Mouse (Mus musculus) CH12.LX (cell line): ENCODE measurements around the gene Bri3. TPM values are rescaled to one million over a fixed set of nuclear protein-coding genes. Genes with fewer than 3 reads are reported as not detected.

ENCODE experiments used
- DNase-seq: peaks from one replicate; pipeline ENCODE4 v3.0.0-alpha.2; 2013; ENCODE audit errors: extremely low read depth
- H3K27ac ChIP-seq: 2 replicates; pipeline ENCODE4 v1.5.1; 2012; ENCODE audit warnings: low read depth, mild to moderate bottlenecking, control low read depth, moderate library complexity; ENCODE audit not compliant: insufficient read depth
- H3K27me3 ChIP-seq: replicated peaks from 2 replicates; pipeline ENCODE3; 2012; ENCODE audit warnings: inconsistent platforms
- H3K36me3 ChIP-seq, 2 experiments: replicated peaks in 1 of 2; 2 replicates each; pipeline versions ENCODE3 to v1.6.1; 2012; ENCODE audit warnings: inconsistent platforms in 1 of 2, low read length in 1 of 2, mild to moderate bottlenecking in 1 of 2, mixed read lengths in 1 of 2, moderate library complexity in 1 of 2; ENCODE audit not compliant: control insufficient read depth in 1 of 2, insufficient read depth in 1 of 2
- H3K4me1 ChIP-seq, 2 experiments: 2 replicates each; pipeline ENCODE4 v1.6.1; 2012; ENCODE audit warnings: inconsistent platforms in 1 of 2, moderate library complexity in 1 of 2; ENCODE audit not compliant: insufficient read depth in 2 of 2, control insufficient read depth in 1 of 2
- H3K4me2 ChIP-seq: 2 replicates; pipeline ENCODE4 v1.6.1; 2012; ENCODE audit warnings: low read depth, mild to moderate bottlenecking, control low read depth; ENCODE audit not compliant: poor library complexity, insufficient read depth, severe bottlenecking
- H3K4me3 ChIP-seq, 3 experiments: fragments of 150-350 bp in 1 of 3; sonication (generic) in 1 of 3; replicated peaks in 1 of 3; 2 replicates each; pipeline versions ENCODE3 to v1.5.1; 2011 to 2012; ENCODE audit warnings: low read depth in 2 of 3, low read length in 2 of 3, mild to moderate bottlenecking in 2 of 3, moderate library complexity in 2 of 3, control low read depth in 1 of 3, improper control_type of control experiment in 1 of 3, inconsistent platforms in 1 of 3, mixed read lengths in 1 of 3; ENCODE audit not compliant: poor library complexity in 1 of 3
- H3K79me2 ChIP-seq: replicated peaks from 2 replicates; pipeline ENCODE4 v1.6.1; 2012; ENCODE audit warnings: mild to moderate bottlenecking, moderate library complexity; ENCODE audit not compliant: control insufficient read depth, poor library complexity, insufficient read depth, severe bottlenecking; ENCODE audit errors: extremely low read depth
- H3K9ac ChIP-seq: 2 replicates; pipeline ENCODE4 v1.6.1; 2012; ENCODE audit warnings: low read depth, mild to moderate bottlenecking, control low read depth, moderate library complexity; ENCODE audit not compliant: insufficient read depth
- H3K9me3 ChIP-seq: replicated peaks from 2 replicates; pipeline ENCODE3; 2012; ENCODE audit warnings: low read length, inconsistent platforms, mixed read lengths
- BHLHE40 ChIP-seq: IDR thresholded peaks from 2 replicates; pipeline ENCODE4 v1.6.1; 2011; ENCODE audit warnings: mild to moderate bottlenecking, low read depth, low read length, improper control_type of control experiment
- CHD2 ChIP-seq: IDR thresholded peaks from 2 replicates; pipeline ENCODE4 v1.6.1; 2011; ENCODE audit warnings: low read length, improper control_type of control experiment
- CTCF ChIP-seq, 2 experiments: IDR thresholded peaks in 1 of 2; conservative IDR thresholded peaks in 1 of 2; 2 replicates each; pipeline ENCODE4 v1.5.1; 2011 to 2012; ENCODE audit warnings: low read depth in 2 of 2, low read length in 2 of 2, improper control_type of control experiment in 1 of 2, inconsistent platforms in 1 of 2, mild to moderate bottlenecking in 1 of 2, moderate library complexity in 1 of 2
- ELF1 ChIP-seq: IDR thresholded peaks from 2 replicates; pipeline ENCODE4 v1.6.1; 2014; ENCODE audit warnings: low read depth, mild to moderate bottlenecking, inconsistent platforms, low read length, improper control_type of control experiment
- EP300 ChIP-seq: IDR thresholded peaks from 2 replicates; pipeline ENCODE4 v1.6.1; 2011; ENCODE audit warnings: low read length, improper control_type of control experiment
- HCFC1 ChIP-seq: IDR thresholded peaks from 2 replicates; pipeline ENCODE4 v1.6.1; 2012; ENCODE audit warnings: low read depth, mild to moderate bottlenecking, inconsistent platforms, low read length, improper control_type of control experiment
- JUN ChIP-seq: IDR thresholded peaks from 2 replicates; pipeline ENCODE4 v1.6.1; 2011; ENCODE audit warnings: low read depth, mild to moderate bottlenecking, low read length, improper control_type of control experiment, moderate library complexity; ENCODE audit not compliant: insufficient read depth
- JUND ChIP-seq: conservative IDR thresholded peaks from 2 replicates; pipeline ENCODE4 v1.6.1; 2011; ENCODE audit warnings: low read depth, low read length, improper control_type of control experiment
- KAT2A ChIP-seq: IDR thresholded peaks from 2 replicates; pipeline ENCODE4 v1.6.1; 2012; ENCODE audit warnings: low read length, improper control_type of control experiment, inconsistent platforms; ENCODE audit not compliant: insufficient replicate concordance
- MAZ ChIP-seq: IDR thresholded peaks from 2 replicates; pipeline ENCODE4 v1.6.1; 2012; ENCODE audit warnings: low read depth, mild to moderate bottlenecking, inconsistent platforms, low read length, improper control_type of control experiment, moderate library complexity
- MEF2A ChIP-seq: IDR thresholded peaks from 2 replicates; pipeline ENCODE4 v1.6.1; 2014; ENCODE audit warnings: low read depth, mild to moderate bottlenecking, inconsistent platforms, low read length, improper control_type of control experiment, borderline replicate concordance
- NELFE ChIP-seq: IDR thresholded peaks from 2 replicates; pipeline ENCODE4 v1.6.1; 2011; ENCODE audit warnings: low read depth, low read length, improper control_type of control experiment
- PAX5 ChIP-seq: IDR thresholded peaks from 2 replicates; pipeline ENCODE4 v1.6.1; 2012; ENCODE audit warnings: low read length, inconsistent platforms, mixed read lengths
- POLR2AphosphoS2 ChIP-seq: IDR thresholded peaks from 2 replicates; pipeline ENCODE4 v1.6.1; 2011; ENCODE audit warnings: low read depth, low read length, improper control_type of control experiment
- RAD21 ChIP-seq: IDR thresholded peaks from 2 replicates; pipeline ENCODE4 v1.6.1; 2011; ENCODE audit warnings: low read depth, mild to moderate bottlenecking, low read length, improper control_type of control experiment, moderate library complexity
- SIN3A ChIP-seq: IDR thresholded peaks from 2 replicates; pipeline ENCODE4 v1.6.1; 2012; ENCODE audit warnings: low read length, improper control_type of control experiment, inconsistent platforms
- TCF12 ChIP-seq: IDR thresholded peaks from 2 replicates; pipeline ENCODE4 v1.6.1; 2014; ENCODE audit warnings: low read depth, mild to moderate bottlenecking, inconsistent platforms, low read length, improper control_type of control experiment
- USF1 ChIP-seq: IDR thresholded peaks from 2 replicates; pipeline ENCODE4 v1.6.1; 2014; ENCODE audit warnings: low read depth, mild to moderate bottlenecking, inconsistent platforms, low read length, improper control_type of control experiment
- ZC3H11A ChIP-seq: IDR thresholded peaks from 2 replicates; pipeline ENCODE4 v1.6.1; 2012; ENCODE audit warnings: low read depth, mild to moderate bottlenecking, inconsistent platforms, low read length, improper control_type of control experiment
- ZKSCAN1 ChIP-seq: IDR thresholded peaks from 2 replicates; pipeline ENCODE4 v1.6.1; 2012; ENCODE audit warnings: low read depth, inconsistent platforms, low read length, improper control_type of control experiment, borderline replicate concordance
- dilution Hi-C: fragments of 300-500 bp; cut with MboI; formaldehyde crosslinking; loops from 2 replicates; pipeline ENCODE4 v1.14.3; 2020; ENCODE audit warnings: low sequenced_read_pairs; ENCODE audit not compliant: extremely low pct_unique_long_range_greater_than_20kb, extremely low pct_ligation_motif_present
- in situ Hi-C: fragments of 300-500 bp; cut with MboI; formaldehyde crosslinking; loops from 3 replicates; pipeline ENCODE4 v1.14.3; 2019; ENCODE audit warnings: low sequenced_read_pairs, low pct_ligation_motif_present, low pct_unique_long_range_greater_than_20kb, mixed read lengths
- polyA plus RNA-seq: library from polyadenylated mRNA; unstranded; fragments of >175 nt; gene quantifications from 2 replicates; pipeline ENCODE4 v1.2.1, GENCODE M21; 2012; ENCODE audit warnings: low read depth; ENCODE audit not compliant: insufficient read length
- total RNA-seq, 2 experiments: library from RNA; depleted of rRNA; stranded (reverse); fragments of 300-350 nt in 1 of 2; fragments of >200 nt in 1 of 2; gene quantifications; 2 replicates each; pipeline ENCODE4 v1.2.3; 2012 to 2014

Bri3 gene
- total and polyA plus RNA-seq, 3 experiments: 9.3 to 41.7 (median 20.3) TPM

GRCm38 (mm10) chr5:144278374-144278960 is 34.2 kb downstream of the Bri3 start:
- no peak overlapping the region for H3K9ac ChIP-seq
- peaks cover 2 to 16% of the 10 kb centered on the region in 2 experiments for H3K36me3 ChIP-seq
- H3K4me1 ChIP-seq: peaks cover 15 to 53% of the 10 kb centered on the region in 2 experiments
- H3K4me3 ChIP-seq: no peak overlapping the region
- in situ Hi-C loops: no loop called here
- H3K27me3 ChIP-seq: no peaks in the 10 kb centered on the region
- no peak for TF ChIP-seq HCFC1
- TF ChIP-seq ZKSCAN1: no peak
- TF ChIP-seq RAD21: no peak
- no peak for TF ChIP-seq SIN3A
- no peak for TF ChIP-seq ZC3H11A
- no peak for TF ChIP-seq CTCF (conservative IDR thresholded peaks at IDR 0.05 in 1 of 2, IDR thresholded peaks at IDR 0.05 in 1 of 2; ENCODE audit: low read depth in 2 of 2, low read length in 2 of 2)
- TF ChIP-seq JUND: no peak
- no peak for TF ChIP-seq CHD2
- TF ChIP-seq MAZ: no peak
- no peak for TF ChIP-seq BHLHE40
- no peak for TF ChIP-seq USF1
- no peak for TF ChIP-seq KAT2A
- TF ChIP-seq PAX5: no peak
- no peak for TF ChIP-seq NELFE
- TF ChIP-seq EP300: no peak
- no peak for TF ChIP-seq JUN
- TF ChIP-seq TCF12: no peak
- no peak for TF ChIP-seq MEF2A
- no peak for TF ChIP-seq POLR2AphosphoS2
- no peak for TF ChIP-seq ELF1
- H3K4me2 ChIP-seq: no peak overlapping the region
- no peak for DNase-seq
- dilution Hi-C loops: no loop called here
- no peaks in the 10 kb centered on the region for H3K79me2 ChIP-seq
- no peak overlapping the region for H3K27ac ChIP-seq
- H3K9me3 ChIP-seq: no peaks in the 10 kb centered on the region

- no peak for TF ChIP-seq POLR2AphosphoS2
- dilution Hi-C loops: no loop called here
Observed at GRCm38 (mm10) chr5:144279081-144279541, 34.9 kb downstream of the Bri3 start.

More at GRCm38 (mm10) chr5:144279081-144279541, 34.9 kb downstream of the Bri3 start:
- no peak overlapping the region for H3K9ac ChIP-seq
- in situ Hi-C loops: no loop called here
- H3K4me1 ChIP-seq: peaks cover 17 to 60% of the 10 kb centered on the region in 2 experiments
- no peak overlapping the region for H3K27ac ChIP-seq
- H3K9me3 ChIP-seq: no peaks in the 10 kb centered on the region
- H3K4me2 ChIP-seq: no peak overlapping the region
- H3K4me3 ChIP-seq: no peak overlapping the region
- no peaks in the 10 kb centered on the region for H3K79me2 ChIP-seq
- no peaks in the 10 kb centered on the region for H3K27me3 ChIP-seq
- DNase-seq: no peak
- H3K36me3 ChIP-seq: peaks cover 2 to 15% of the 10 kb centered on the region in 2 experiments
